Mouse (Mus musculus) liver, adult 2 months (tissue): ENCODE results near the gene Gm9999.
"Not testable (repeated sequence)": the region's sequence is repeated elsewhere in the genome, so short reads cannot be mapped to it uniquely, and the experiment has no call there.

Experiments used
- CTCF ChIP-seq: fragments of 200-500 bp; IDR thresholded peaks from 2 replicates; pipeline ENCODE4 v1.5.1; 2011; ENCODE audit warnings: low read depth, low read length, control low read depth
- POLR2A ChIP-seq: fragments of 200-500 bp; IDR thresholded peaks from 2 replicates; pipeline ENCODE4 v1.6.1; 2011; ENCODE audit warnings: low read length, control low read depth; ENCODE audit not compliant: insufficient read depth; ENCODE audit errors: extremely low read depth

DNA sequence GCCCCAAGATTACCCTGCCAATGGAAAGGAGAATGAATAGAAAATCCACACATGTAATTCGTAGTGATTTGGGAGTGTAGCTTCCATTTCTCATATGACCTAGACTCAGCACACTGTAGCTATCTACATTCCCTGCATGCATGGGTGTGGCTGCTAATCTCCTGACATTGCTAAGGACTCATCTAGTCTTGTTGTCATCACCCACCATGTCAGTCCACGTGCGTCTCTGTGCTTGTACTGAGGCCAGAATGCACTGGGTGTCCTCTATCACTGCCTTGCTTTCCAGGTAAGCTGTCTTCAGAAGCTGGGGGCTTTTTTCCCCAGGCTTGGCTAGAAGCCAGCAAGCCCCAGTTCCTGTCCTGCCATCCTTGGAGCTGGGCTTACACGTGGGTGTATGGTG lies 6.0 kb downstream of the Gm9999 start:
- not testable (repeated sequence) for TF ChIP-seq POLR2A, CTCF
